Mouse (Mus musculus) liver, embryonic 14.5 days (tissue): Measurements from ENCODE around the gene Gm1123.

Experiments used
- CTCF ChIP-seq: IDR thresholded peaks from 2 replicates; pipeline ENCODE4 v1.5.1; 2016; ENCODE audit warnings: antibody characterized with exemption, low read depth, control low read depth
- EP300 ChIP-seq: IDR thresholded peaks from 2 replicates; pipeline ENCODE4 v1.6.1; 2016; ENCODE audit warnings: antibody characterized with exemption, low read depth

DNA sequence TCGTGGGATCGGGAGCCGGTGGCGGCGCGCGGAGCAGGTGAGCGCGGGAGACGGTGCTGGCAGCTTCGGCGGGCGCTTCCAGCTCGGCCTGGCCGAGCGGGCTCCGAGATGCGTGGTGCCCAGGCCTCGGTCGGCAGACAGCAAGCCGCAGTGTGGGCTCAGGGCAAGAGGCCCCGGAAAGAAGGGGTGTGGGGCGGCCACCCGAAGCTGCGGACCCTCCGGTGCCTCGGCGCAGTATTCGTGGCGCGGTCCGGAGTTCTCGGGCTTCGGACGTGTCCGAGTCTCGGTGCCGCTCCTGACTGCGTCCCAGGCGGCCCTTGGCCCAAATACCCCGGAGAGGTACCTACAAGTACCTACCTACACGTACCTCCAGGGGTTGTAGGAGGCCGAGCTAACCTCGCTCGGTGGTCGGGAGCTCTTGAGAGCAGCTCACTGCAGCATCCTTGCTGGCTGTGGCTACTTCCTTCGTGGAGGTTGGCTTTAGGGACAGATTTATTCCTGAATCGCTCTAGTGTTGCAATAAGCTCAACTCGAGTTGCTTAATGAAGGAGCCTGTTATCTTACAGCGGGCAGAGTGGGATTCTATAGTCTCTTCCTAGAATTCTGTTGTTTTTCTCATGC is 48.9 kb downstream of the Gm1123 start:
- TF ChIP-seq CTCF (no peak), EP300 (no peak)
